Mouse (Mus musculus) lung, adult 2 months (tissue): ENCODE measurements around the gene Fkbp2.

Experiments used
- CTCF ChIP-seq: fragments of 200-500 bp; IDR thresholded peaks from 2 replicates; pipeline ENCODE4 v1.5.1; 2011; ENCODE audit warnings: mild to moderate bottlenecking, low read length, control low read depth; ENCODE audit not compliant: insufficient read depth
- POLR2A ChIP-seq: fragments of 200-500 bp; IDR thresholded peaks from 2 replicates; pipeline ENCODE4 v1.6.1; 2011; ENCODE audit warnings: low read depth, mild to moderate bottlenecking, control low read depth, low read length, borderline replicate concordance; ENCODE audit errors: extremely low read depth

- TF ChIP-seq CTCF (no peak), POLR2A (no peak)
Observed at GRCm38 (mm10) chr19:6956461-6956860, 23.8 kb downstream of the Fkbp2 start.
